ENCODE assay signal across 13 mouse cellular contexts in the genomic region with DNA sequence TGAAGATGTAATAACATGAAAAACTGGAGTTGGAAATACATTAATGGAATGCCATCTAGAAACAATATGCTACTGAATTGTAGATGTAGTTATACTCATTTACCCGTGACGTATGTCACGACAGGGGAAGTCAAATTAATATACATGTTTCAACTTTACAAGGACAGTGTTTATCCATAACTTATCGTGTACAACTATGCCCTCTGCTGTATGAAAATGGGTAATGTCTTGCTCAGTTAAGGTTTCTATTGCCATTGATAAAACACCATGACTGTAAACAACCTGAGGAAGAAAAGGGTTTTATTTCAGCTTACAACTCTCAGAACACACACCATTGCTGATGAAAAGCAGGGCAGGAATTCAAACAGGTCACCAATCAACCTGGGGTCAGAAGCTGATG. TPM values are rescaled to one million over a fixed set of nuclear protein-coding genes. Genes with fewer than 3 reads are reported as not detected.
DNase-seq lines count a peak whose midpoint lies in the region; ATAC-seq and TF ChIP-seq lines count a peak whose summit lies in the region.
"Had no signal": no experiment of that assay in that cellular context is flagged by ENCODE, and none has a peak within 500 bp of the region (broad histone marks: within the 10 kb centered on the region; RNA-seq: fewer than 3 reads in every experiment).

No protein-coding gene starts in this region.

- peak; percentile 76 for TF ChIP-seq RAD21 in MEL (IDR thresholded peaks at IDR 0.05; ENCODE audit: low read depth, low read length)

- no peak for TF ChIP-seq EP300 in MEL (IDR thresholded peaks at IDR 0.05; ENCODE audit: low read depth in 1 of 2, low read length in 2 of 2)

- intact Hi-C loops in gastrocnemius, adult 2 months (cut with DNase I): loop anchor here (10.0 kb wide), 2 partner anchors 252 to 1072 kb away; no protein-coding TSS in a partner anchor

- no peak for DNase-seq in gastrocnemius, adult 2 months
- DNase-seq in gastrocnemius, postnatal 25 days: no peak
- peak; percentile 49 for DNase-seq in lung, embryonic 14.5 days
- DNase-seq in lung, postnatal 4 days: no peak
- peak; percentile 70 for DNase-seq in MEL (ENCODE audit: low read depth, low spot score)
- no peak for DNase-seq in urinary bladder, adult 18-20 months (ENCODE audit: low spot score in 2 of 2)
- DNase-seq in spleen, postnatal 14 days (ENCODE audit: low spot score in 2 of 2): no peak

- no peak for ATAC-seq in lung, embryonic 14.5 days (ENCODE audit: insufficient read depth)
- ATAC-seq in neural tube, embryonic 14.5 days (ENCODE audit: low read depth): 0 out of 2 replicates have a peak, but pooled peaks have one; percentile 24
- ATAC-seq: hindbrain, embryonic 16.5 days had no signal

- H3K4me2 ChIP-seq in lung, embryonic 14.5 days: no peak overlapping the region
- H3K4me2 ChIP-seq in neural tube, embryonic 14.5 days (ENCODE audit: low read depth, low read length): no peak overlapping the region
- H3K4me2 ChIP-seq: limb, embryonic 13.5 days; midbrain, embryonic 12.5 days had no signal

- TF ChIP-seq CTCF in gastrocnemius, adult 2 months (IDR thresholded peaks at IDR 0.05): peak; percentile 30
- peak; percentile 52 for TF ChIP-seq CTCF in lung, embryonic 14.5 days (IDR thresholded peaks at IDR 0.05; ENCODE audit: low read depth)
- TF ChIP-seq CTCF in MEL (IDR thresholded peaks at IDR 0.05 in 2 of 3, conservative IDR thresholded peaks at IDR 0.05 in 1 of 3; ENCODE audit: control insufficient read depth in 1 of 3, insufficient read depth in 1 of 3, low read depth in 2 of 3, low read length in 3 of 3, poor library complexity in 1 of 3, severe bottlenecking in 1 of 3): peak; percentile 19 to 75 (median 45); a peak in 5 of 6 replicates

- H3K27ac ChIP-seq in gastrocnemius, adult 2 months: no peak overlapping the region
- no peak overlapping the region for H3K27ac ChIP-seq in lung, embryonic 14.5 days (ENCODE audit: low read depth)
- no peak overlapping the region for H3K27ac ChIP-seq in MEL (ENCODE audit: control insufficient read depth, low read depth, low read length)
- no peak overlapping the region for H3K27ac ChIP-seq in neural tube, embryonic 14.5 days (ENCODE audit: low read depth, low read length)
- H3K27ac ChIP-seq: embryonic facial prominence, embryonic 10.5 days; heart, embryonic 10.5 days; limb, embryonic 13.5 days; midbrain, embryonic 12.5 days had no signal

- H3K4me3 ChIP-seq in gastrocnemius, adult 2 months: no peak overlapping the region
- no peak overlapping the region for H3K4me3 ChIP-seq in lung, embryonic 14.5 days (ENCODE audit: low read depth, low read length)
- H3K4me3 ChIP-seq in MEL (ENCODE audit: control insufficient read depth in 1 of 2, insufficient read depth in 1 of 2, low read depth in 2 of 2, low read length in 2 of 2): no peak overlapping the region
- no peak overlapping the region for H3K4me3 ChIP-seq in neural tube, embryonic 14.5 days (ENCODE audit: low read depth, low read length)
- H3K4me3 ChIP-seq: embryonic facial prominence, embryonic 10.5 days; heart, embryonic 10.5 days; limb, embryonic 13.5 days; midbrain, embryonic 12.5 days had no signal

- H3K9me3 ChIP-seq in lung, embryonic 14.5 days (ENCODE audit: low read depth, low read length): no peaks in the 10 kb centered on the region
- no peaks in the 10 kb centered on the region for H3K9me3 ChIP-seq in MEL (replicated peaks; ENCODE audit: insufficient read depth, low read length)
- no peaks in the 10 kb centered on the region for H3K9me3 ChIP-seq in neural tube, embryonic 14.5 days (ENCODE audit: control insufficient read depth, low read length)
- H3K9me3 ChIP-seq: embryonic facial prominence, embryonic 10.5 days; heart, embryonic 10.5 days; limb, embryonic 13.5 days; midbrain, embryonic 12.5 days had no signal

- H3K9ac ChIP-seq in lung, embryonic 14.5 days: no peak overlapping the region
- H3K9ac ChIP-seq in MEL (ENCODE audit: control insufficient read depth, low read depth, low read length, poor library complexity, severe bottlenecking): no peak overlapping the region
- no peak overlapping the region for H3K9ac ChIP-seq in neural tube, embryonic 14.5 days (replicated peaks; ENCODE audit: low read depth, low read length)
- H3K9ac ChIP-seq: limb, embryonic 13.5 days; midbrain, embryonic 12.5 days had no signal

- H3K4me1 ChIP-seq in lung, embryonic 14.5 days (ENCODE audit: insufficient read depth): no peaks in the 10 kb centered on the region
- no peaks in the 10 kb centered on the region; a peak in 1 of 4 replicates for H3K4me1 ChIP-seq in MEL (ENCODE audit: control insufficient read depth in 1 of 2, insufficient read depth in 2 of 2, low read length in 2 of 2)
- H3K4me1 ChIP-seq in neural tube, embryonic 14.5 days (ENCODE audit: control insufficient read depth, insufficient read depth, low read length): no peaks in the 10 kb centered on the region
- H3K4me1 ChIP-seq: embryonic facial prominence, embryonic 10.5 days; heart, embryonic 10.5 days; limb, embryonic 13.5 days; midbrain, embryonic 12.5 days had no signal

- no peaks in the 10 kb centered on the region for H3K36me3 ChIP-seq in lung, embryonic 14.5 days (ENCODE audit: insufficient read depth)
- H3K36me3 ChIP-seq in MEL (ENCODE audit: control insufficient read depth in 1 of 2, insufficient read depth in 2 of 2, low read length in 2 of 2): peaks cover 0 to 4% of the 10 kb centered on the region in 2 experiments; a peak in 2 of 4 replicates
- H3K36me3 ChIP-seq in neural tube, embryonic 14.5 days (ENCODE audit: control insufficient read depth, insufficient read depth, low read length): no peaks in the 10 kb centered on the region
- H3K36me3 ChIP-seq: embryonic facial prominence, embryonic 10.5 days; heart, embryonic 10.5 days; limb, embryonic 13.5 days; midbrain, embryonic 12.5 days had no signal

- H3K79me2 ChIP-seq in MEL (ENCODE audit: control insufficient read depth, insufficient read depth, low read length, poor library complexity): no peaks in the 10 kb centered on the region

- no peaks in the 10 kb centered on the region for H3K27me3 ChIP-seq in lung, embryonic 14.5 days (ENCODE audit: insufficient read depth, low read length)
- no peaks in the 10 kb centered on the region for H3K27me3 ChIP-seq in MEL (ENCODE audit: control insufficient read depth in 1 of 2, insufficient read depth in 2 of 2, low read length in 2 of 2)
- no peaks in the 10 kb centered on the region for H3K27me3 ChIP-seq in neural tube, embryonic 14.5 days (ENCODE audit: control insufficient read depth, insufficient read depth, low read length)

- 44% methylated on average over 4 of the region's 4 CpGs for WGBS in lung, embryonic 14.5 days
- WGBS in neural tube, embryonic 14.5 days: 53% methylated on average over 4 of the region's 4 CpGs

- no peak for TF ChIP-seq POLR2A in MEL (IDR thresholded peaks at IDR 0.05; ENCODE audit: control insufficient read depth in 1 of 2, insufficient read depth in 1 of 2, low read depth in 1 of 2, low read length in 2 of 2, poor library complexity in 1 of 2)

TF ChIP-seq in MEL, 35 proteins besides CTCF, POLR2A, EP300 and RAD21:
- TF ChIP-seq KAT2A (conservative IDR thresholded peaks at IDR 0.05; ENCODE audit: low read depth, low read length) (no peak), RCOR1 (IDR thresholded peaks at IDR 0.05; ENCODE audit: low read depth, low read length) (no peak), GABPA (IDR thresholded peaks at IDR 0.05; ENCODE audit: low read depth, low read length) (no peak), ELF1 (IDR thresholded peaks at IDR 0.05; ENCODE audit: low read depth, low read length) (no peak), CHD1 (IDR thresholded peaks at IDR 0.05; ENCODE audit: low read depth, low read length) (no peak), ZKSCAN1 (IDR thresholded peaks at IDR 0.05; ENCODE audit: low read depth, low read length) (no peak), SIN3A (IDR thresholded peaks at IDR 0.05; ENCODE audit: low read length) (no peak), UBTF (IDR thresholded peaks at IDR 0.05; ENCODE audit: borderline replicate concordance, insufficient read depth, low read depth, low read length) (no peak), MEF2A (IDR thresholded peaks at IDR 0.05; ENCODE audit: extremely low read depth, insufficient replicate concordance, low read depth, low read length, poor library complexity, severe bottlenecking) (no peak), TBP (IDR thresholded peaks at IDR 0.05; ENCODE audit: low read depth, low read length) (no peak), ZC3H11A (IDR thresholded peaks at IDR 0.05; ENCODE audit: low read depth, low read length) (peak; percentile 71), NELFE (IDR thresholded peaks at IDR 0.05; ENCODE audit: low read depth, low read length) (no peak), SMC3 (IDR thresholded peaks at IDR 0.05; ENCODE audit: low read depth, low read length) (peak; percentile 92), ETS1 (IDR thresholded peaks at IDR 0.05; ENCODE audit: low read depth, low read length) (no peak)
TF ChIP-seq in MEL: peak in this region for 2.

RNA-seq across cellular contexts. Expression of a gene that starts 7.5 kb away (rescaled TPM):
- 1 to 10 TPM; 1.5 to 1.7 TPM for total RNA-seq in gastrocnemius, adult 2 months (2021)
- total RNA-seq in gastrocnemius, postnatal 25 days (2021): 1 to 10 TPM in 1 of 2 experiments, under 1 TPM in 1; 0.87 to 1.3 TPM
- polyA plus RNA-seq in lung, embryonic 14.5 days (2014; fragmentation: Nextera tagmentation; extraction: Ambion mirVana): 21.6 and 23.3 TPM in 2 replicates
- total RNA-seq in MEL (2012; rRNA removed): 13.2 and 15.1 TPM in 2 replicates
- 10 to 100 TPM in 1 of 2 experiments, not detected in 1; 35.8 TPM for polyA plus RNA-seq in MEL (2012; ENCODE audit: insufficient read depth in 1 of 2, insufficient read length in 2 of 2, low read depth in 1 of 2, low replicate concordance in 2 of 2, missing spikeins in 1 of 2)
- polyA plus RNA-seq in neural tube, embryonic 14.5 days (2014; fragmentation: Nextera tagmentation; extraction: Ambion mirVana): 7.8 and 8.0 TPM in 2 replicates

Comparison
In these comparisons a context has a peak if more than half of its experiments do, and no peak if none do; other contexts are left out.
1. DNase-seq: peak in lung, embryonic 14.5 days (single experiment) and MEL (single experiment); none in gastrocnemius, adult 2 months (single experiment), gastrocnemius, postnatal 25 days (single experiment), lung, postnatal 4 days (0 of 2), urinary bladder, adult 18-20 months (0 of 2) and spleen, postnatal 14 days (0 of 2).
2. Peak in every context shown above with its lines, with median percentiles within 50 percentile points of each other: CTCF ChIP-seq.